Mouse (Mus musculus) heart, adult 11 months (tissue): ENCODE results near the gene Ccdc85c.

Source experiments
- DNase-seq: peaks from one replicate; pipeline ENCODE4 v3.0.0; 2022

The Ccdc85c gene

DNA sequence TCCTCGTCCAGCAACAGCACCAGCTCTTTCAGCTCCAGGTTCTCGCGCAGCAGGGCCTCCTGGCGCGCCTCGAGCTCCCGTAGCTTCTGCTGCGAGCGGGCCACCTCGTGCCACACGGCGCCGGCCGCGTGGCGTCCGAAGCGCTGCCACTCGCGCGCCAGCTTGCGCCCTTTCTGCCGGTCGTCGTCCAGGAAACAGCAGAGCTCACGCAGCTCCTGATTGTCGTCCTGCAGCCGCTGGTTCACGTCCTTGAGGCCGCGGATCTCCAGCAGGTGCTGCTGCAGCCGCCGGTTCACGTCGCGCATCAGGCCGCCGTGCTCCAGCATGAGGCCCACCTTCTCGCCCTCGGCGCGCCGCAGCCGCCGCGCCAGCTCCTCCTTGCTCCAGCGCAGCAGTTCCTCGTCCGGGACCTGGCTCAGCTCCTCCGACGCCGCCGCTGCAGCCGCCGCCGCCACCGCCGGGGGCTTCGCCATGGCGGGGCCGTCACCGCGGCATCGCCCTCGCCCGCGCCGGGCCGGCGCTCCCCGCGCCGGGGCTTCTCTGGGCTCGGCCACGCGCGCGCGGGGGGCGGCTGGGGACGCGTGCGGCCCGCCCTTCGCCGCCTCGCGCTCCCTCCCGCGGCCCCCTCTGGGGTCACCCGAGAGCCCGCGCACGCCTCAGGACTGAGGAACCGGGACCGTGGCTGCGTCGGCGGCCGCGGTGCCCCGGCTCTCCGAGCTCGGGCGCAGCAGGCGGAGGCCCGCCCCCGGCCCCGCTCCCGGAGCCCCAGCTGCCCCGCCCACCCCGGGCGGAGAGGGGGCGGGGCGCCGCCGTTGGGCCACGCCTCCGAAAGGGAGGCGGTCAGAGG is at the start of gene Ccdc85c:
Ccdc85c (minus strand) TSS at position 765 of the 847 bp plus-strand sequence.
- peak; percentile 94 for DNase-seq

DNA sequence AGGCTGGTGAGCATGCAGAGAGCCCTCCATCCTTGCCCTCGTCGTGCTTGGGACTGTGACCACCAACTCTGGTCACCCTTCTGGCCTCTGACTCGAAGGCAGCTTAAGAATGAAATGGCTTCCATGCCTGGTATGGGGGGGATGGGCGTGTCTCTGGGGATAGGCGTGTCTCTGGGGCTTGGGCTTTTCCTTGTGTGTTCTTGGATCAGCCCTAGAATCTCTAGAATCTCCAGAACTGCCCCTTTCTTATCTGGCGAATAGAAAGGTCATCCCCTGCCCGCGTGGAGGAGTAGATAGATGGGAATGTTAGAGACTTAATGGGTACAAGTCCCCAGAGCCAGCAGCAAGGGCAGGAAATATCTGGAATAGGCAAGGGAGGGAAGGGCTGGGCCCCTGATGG is 44.9 kb upstream of the Ccdc85c start:
- DNase-seq, result no peak

DNA sequence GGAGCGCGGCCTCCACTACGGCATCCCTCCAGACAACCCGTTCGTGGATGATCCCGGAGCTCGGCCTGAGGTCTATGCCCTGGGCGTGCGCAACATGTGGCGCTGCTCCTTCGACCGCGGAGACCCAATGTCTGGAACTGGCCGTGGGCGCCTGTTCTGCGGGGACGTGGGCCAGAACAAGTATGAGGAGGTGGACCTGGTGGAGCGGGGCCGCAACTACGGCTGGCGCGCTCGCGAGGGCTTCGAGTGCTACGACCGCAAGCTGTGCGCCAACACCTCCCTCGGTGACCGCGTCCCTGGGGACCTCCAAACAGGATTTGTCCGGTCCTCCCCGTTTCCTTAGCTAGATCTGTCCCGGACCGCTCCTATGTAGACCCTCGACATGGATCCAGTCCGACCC is 43.3 kb upstream of the Ccdc85c start:
- no peak for DNase-seq

- DNase-seq, result no peak
Measured at GRCm38 (mm10) chr12:108317826-108318430, 42.7 kb upstream of the Ccdc85c start.

GRCm38 (mm10) chr12:108317201-108317738 is 42.0 kb upstream of the Ccdc85c start:
- no peak for DNase-seq

- no peak for DNase-seq
Measured at GRCm38 (mm10) chr12:108316655-108317054, 41.4 kb upstream of the Ccdc85c start.

DNA sequence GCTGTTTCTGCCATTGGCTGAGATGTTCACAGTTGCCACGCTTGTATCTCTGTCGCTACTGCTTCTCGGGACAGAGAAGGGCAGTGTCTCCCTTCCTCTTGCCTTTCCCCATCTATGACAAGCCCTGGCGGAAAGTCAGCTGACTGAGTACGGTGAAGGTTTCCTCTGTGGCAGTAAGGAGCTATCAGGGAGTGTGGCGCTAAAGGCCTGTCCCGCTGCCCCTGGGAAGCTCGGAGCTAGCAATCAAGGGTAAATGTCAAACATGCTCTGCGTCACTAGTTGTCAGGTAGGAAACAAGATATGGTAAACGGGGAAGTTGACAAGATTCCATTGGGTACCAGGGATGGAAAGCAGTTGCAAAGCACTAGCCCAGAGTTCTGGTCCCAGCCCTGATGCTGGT is 40.6 kb upstream of the Ccdc85c start:
- DNase-seq, result peak; percentile 60

DNA sequence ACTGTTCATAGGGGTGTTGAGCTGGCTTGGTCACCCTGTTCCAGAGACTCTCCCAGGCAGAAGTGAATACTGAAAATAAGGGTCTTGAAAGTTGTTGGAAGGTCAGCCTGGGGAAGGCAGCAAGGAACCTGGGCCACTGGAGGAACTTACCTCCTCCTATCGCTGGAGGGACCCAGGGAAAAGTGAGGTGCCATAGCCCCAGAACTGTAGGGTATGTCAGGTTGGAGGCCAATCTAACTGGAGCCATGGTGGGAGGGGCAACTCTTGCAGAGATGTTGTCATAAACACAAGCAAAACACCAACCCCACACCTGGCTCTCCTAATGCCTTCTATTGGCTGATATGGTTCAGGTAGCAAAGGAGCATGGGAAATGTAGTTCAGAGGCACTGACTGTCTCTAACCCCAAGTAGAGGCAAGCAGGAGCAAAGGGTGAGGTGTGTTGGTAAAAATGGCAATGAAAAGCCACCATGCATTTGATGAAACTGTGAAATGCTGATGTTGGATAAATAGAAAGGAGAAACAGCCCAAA is 38.1 kb upstream of the Ccdc85c start:
- peak; percentile 90 for DNase-seq

DNA sequence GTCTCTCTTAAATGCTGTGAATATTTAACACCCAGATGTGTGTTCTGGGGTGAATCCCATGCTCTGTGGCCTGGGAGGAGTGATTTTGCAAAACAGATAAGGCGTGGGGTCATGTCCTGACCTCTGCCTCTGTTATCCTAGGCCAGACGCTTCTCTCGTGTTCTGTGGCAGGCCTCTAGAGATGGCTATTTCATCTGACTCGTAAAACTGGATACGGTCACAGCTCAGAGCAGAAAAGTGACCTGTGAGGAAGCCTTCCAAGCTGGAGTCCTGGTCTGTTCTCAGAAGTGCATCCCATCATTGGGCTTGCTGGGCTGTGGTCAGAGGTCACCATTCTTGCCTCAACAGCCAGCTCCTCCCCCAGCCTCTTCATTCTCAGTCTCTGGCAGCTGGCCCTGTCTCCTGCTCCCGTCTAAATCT is 37.2 kb upstream of the Ccdc85c start:
- DNase-seq, result peak; percentile 87

- peak; percentile 92 for DNase-seq
Measured at GRCm38 (mm10) chr12:108311741-108312290, 36.6 kb upstream of the Ccdc85c start.

DNA sequence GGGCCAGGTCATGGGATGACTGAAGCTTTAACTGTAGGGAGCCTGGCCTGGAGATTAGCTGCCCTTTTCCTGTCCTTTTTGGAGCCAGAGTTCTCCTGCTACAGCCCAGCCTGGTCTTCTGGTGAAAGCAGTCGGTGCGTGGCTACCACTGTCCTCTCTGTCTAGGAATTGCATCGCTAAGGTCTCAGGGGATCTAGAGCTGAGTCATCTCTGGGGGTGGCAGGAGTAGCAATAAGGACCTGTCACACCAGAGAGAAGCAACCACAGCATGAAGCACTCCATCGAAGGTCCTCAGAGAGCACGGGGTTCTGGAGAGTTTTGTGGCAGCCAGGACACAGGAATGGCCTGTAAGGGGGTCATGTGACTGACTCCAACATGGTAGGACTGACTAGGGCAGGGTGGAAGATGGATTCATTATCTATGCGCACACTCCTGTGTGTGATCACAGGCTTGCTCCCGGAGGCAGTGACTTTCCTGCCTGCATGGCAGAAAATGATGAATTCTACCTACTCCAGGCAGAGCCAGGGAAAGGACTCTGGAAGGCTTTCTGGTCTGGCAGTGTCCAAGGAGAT is 35.3 kb upstream of the Ccdc85c start:
- DNase-seq, result peak; percentile 91

DNA sequence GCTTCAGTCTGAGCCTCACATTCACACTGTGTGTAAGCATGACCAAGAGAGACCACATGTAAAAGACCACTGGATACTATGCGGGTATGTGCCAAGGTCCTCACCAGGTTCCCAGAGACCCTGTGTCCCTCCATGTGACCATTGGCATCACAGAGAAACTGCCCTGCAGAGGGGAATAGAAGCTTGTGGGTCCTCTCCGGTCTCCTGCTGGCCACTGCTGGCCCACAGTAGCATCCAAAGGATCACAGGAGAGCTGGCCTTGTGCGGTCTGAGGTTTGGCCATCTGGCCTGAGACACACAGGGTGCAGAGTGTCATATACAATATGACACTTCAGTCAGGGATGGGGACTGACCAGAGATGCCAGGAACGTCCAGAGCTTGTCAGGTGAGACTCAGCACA is 34.8 kb upstream of the Ccdc85c start:
- DNase-seq, result peak; percentile 95

DNA sequence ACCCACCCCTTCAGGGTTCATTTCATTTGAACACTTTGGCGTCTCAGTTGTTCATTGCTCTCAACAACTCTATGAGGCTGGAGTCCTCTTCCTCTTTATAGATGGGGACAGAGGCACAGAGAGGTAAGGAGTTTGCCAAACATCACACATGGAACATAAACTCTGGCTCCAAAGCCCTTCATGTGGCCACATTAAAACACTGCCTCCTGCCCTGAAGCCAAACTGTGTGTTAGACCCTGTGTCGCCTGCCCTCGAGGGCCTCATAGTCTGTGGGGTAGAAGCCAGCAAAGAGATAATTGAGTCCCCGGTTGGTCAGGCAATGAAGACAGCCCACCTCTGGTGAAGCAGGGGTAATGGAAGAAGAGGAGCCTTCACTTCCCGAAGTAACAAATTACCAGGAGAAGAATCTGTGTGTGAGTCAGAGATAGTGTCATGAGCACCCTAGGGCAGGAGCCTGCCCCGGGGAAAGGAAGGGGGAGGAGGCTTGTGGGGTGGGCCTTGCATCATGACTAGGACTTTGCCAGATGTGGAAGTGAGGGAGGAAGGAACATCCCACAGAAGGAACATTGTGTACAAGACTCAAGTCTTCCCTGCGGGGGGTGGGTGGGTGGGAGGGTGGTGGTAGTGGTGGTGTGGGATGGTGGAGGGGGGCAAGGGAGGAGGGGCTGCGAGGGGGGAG is 34.0 kb upstream of the Ccdc85c start:
- DNase-seq, result peak; percentile 99

DNA sequence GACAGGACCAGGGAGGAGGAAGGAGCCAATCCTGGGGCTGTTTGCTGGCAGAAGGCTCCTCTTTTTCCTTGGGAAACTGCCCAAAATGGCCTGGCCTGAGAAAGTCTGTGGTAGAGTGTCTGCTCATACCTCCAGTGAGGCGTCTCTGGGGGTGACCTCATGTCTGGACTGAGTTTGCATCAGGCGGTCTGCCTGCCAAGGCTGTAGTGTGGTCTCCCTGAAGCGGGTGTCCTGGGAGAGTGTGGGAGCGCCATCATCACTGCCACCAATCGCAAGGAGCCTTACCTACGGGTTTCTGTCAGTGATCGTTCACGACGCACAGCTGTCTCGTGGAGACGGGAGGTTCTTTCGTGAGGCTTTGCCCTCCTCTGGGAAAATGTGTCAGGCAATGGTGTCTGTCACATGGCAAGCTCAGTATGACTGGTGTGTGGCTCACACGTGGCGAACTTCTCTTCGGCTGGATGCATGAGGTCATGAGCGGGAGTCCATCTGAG is 33.2 kb upstream of the Ccdc85c start:
- peak; percentile 99 for DNase-seq

- peak; percentile 96 for DNase-seq
Measured at GRCm38 (mm10) chr12:108307553-108307952, 32.3 kb upstream of the Ccdc85c start.

GRCm38 (mm10) chr12:108305812-108306794 is 30.9 kb upstream of the Ccdc85c start, which contains the start of gene Hhipl1:
TSS of gene Hhipl1 (plus strand) at chr12:108306270.
- peak; percentile 96 for DNase-seq

DNA sequence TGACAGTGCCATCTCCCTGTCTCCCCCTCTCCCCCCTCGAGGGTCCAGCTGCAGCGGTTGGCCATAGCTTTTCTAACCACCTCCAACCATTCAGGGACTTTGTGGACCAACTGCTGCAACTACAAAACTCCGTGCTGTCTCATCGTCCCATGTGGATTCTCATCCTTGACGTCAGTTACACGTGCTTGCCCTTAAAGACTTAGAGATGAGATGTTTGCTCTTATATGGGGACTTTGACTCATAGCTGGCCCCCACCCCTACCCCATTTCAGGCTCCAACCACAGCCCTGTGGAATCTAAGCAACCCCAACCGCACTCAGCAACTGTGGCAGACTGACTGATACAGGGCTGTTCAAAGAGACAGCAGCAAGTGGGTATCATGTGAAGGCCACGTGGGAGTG is 29.9 kb upstream of the Ccdc85c start:
- peak; percentile 90 for DNase-seq

GRCm38 (mm10) chr12:108303778-108304365 is 28.6 kb upstream of the Ccdc85c start:
- DNase-seq, result peak; percentile 94

DNA sequence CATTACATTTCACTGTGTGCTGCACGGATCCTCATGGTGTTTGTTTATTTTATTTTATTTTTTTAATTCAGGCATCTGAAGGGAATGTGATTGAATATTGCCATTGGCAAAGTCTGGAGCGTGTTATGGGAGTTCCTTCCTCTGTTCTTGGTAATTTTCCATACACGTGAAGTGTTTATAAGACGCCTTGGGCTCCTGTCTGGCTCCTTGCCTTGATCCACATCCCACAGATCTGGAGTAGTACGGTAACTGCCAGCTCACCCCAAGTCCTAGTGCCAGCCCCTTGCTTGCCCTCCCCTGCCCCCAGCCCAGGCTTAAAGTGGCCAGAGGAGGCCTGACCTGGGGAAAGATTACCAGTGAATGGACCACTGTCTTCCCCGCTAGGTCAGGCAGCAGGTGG is 25.8 kb upstream of the Ccdc85c start:
- peak; percentile 93 for DNase-seq

GRCm38 (mm10) chr12:108297033-108297432 is 21.8 kb upstream of the Ccdc85c start:
- DNase-seq, result no peak

DNA sequence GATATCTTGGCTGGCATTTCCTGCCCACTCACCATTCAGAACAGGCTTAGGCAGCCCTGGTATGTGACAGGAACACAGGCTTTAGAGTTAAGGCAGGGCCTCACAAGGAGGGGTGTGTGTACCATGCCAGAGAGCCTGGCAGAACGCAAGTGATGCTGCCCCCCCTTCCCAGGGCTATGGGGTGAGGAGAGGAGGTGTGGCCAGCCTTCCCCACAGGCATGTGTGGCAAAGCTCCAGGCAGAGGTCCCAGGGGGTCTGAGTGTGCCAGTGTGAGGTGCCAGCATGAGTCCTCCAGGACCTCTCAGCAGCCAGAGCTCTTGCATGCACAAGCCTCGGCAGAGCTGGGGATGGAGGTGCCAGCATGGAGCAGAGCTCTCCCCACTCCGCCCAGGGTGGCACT is 19.4 kb upstream of the Ccdc85c start:
- DNase-seq, result no peak
